ENCODE assay signal across 8 mouse cellular contexts in the genomic region with DNA sequence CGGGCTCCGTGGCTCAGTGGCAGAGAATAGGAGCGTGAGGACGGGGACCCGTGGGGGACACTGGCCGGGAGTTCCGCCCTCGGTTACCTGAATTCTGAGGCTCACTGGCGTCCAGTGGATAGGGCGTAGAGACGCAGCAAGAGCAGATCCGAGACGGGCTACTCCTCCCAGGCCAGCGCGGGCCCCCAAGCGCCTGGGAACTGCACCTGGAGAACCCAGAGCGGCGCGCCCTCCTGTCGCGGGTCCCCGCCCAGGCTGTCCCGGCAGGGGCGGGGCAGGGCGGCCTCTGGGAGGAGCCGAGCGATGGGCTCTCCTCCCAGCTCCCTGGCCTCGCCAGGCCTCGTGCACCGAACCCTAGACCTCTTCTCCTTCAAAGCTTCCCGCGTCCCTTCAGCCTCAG. TPM values are rescaled to one million over a fixed set of nuclear protein-coding genes. Genes with fewer than 3 reads are reported as not detected.
DNase-seq lines count a peak whose midpoint lies in the region; ATAC-seq and TF ChIP-seq lines count a peak whose summit lies in the region.

A gene (minus strand): TSS at position 257 of the 400 bp plus-strand sequence.

- ATAC-seq in lung, embryonic 16.5 days (ENCODE audit: low read depth) = peak; percentile 94

- H3K36me3 ChIP-seq in lung, embryonic 16.5 days (ENCODE audit: control insufficient read depth, insufficient read depth, low read length) = no peaks in the 10 kb centered on the region

- no peaks in the 10 kb centered on the region for H3K9me3 ChIP-seq in lung, embryonic 16.5 days (ENCODE audit: control insufficient read depth, low read length)

- DNase-seq in ES-CJ7 (ENCODE audit: low read depth, low spot score) = peak; percentile 26
- no peak for DNase-seq in gonadal fat pad, adult 2 months (ENCODE audit: low read depth)
- DNase-seq in kidney, adult 8-10 months = peak; percentile 83 to 84
- DNase-seq in ovary, postnatal 14 days (ENCODE audit: low spot score) = peak; percentile 37
- no peak for DNase-seq in cerebellum, adult 18-20 months
- no peak for DNase-seq in right cerebral cortex, postnatal 36 days (ENCODE audit: low spot score in 2 of 2)

- H3K4me2 ChIP-seq in lung, embryonic 16.5 days (ENCODE audit: low read depth, low read length) = peak within 1 kb of the TSS; percentile 69

- no peak for TF ChIP-seq POLR2A in bone marrow, adult 2 months (IDR thresholded peaks at IDR 0.05; ENCODE audit: borderline replicate concordance, control insufficient read depth, low read depth, low read length)

- peak within 1 kb of the TSS; percentile 25 for H3K9ac ChIP-seq in lung, embryonic 16.5 days (ENCODE audit: low read length)

- TF ChIP-seq CTCF in bone marrow, adult 2 months (IDR thresholded peaks at IDR 0.05; ENCODE audit: control insufficient read depth, insufficient read depth, low read length) = no peak

- H3K4me1 ChIP-seq in bone marrow, adult 2 months (ENCODE audit: control insufficient read depth, insufficient read depth, low read length) = peaks cover 2% of the 10 kb centered on the region; the same call in 1 of the 2 replicates
- 0 out of 2 replicates have a peak, but pooled peaks cover 2% of the 10 kb centered on the region for H3K4me1 ChIP-seq in lung, embryonic 16.5 days (replicated peaks; ENCODE audit: control insufficient read depth, insufficient read depth, low read length)

- peak within 1 kb of the TSS; percentile 0 for H3K4me3 ChIP-seq in bone marrow, adult 2 months (replicated peaks; ENCODE audit: control insufficient read depth, low read depth, low read length)
- peak within 1 kb of the TSS; percentile 45 for H3K4me3 ChIP-seq in lung, embryonic 16.5 days (ENCODE audit: low read length)

- no peak within 1 kb of the TSS for H3K27ac ChIP-seq in bone marrow, adult 2 months (ENCODE audit: control insufficient read depth, insufficient read depth, low read depth, low read length, poor library complexity)
- no peak within 1 kb of the TSS for H3K27ac ChIP-seq in lung, embryonic 16.5 days (ENCODE audit: low read length)

- H3K27me3 ChIP-seq in lung, embryonic 16.5 days (ENCODE audit: control insufficient read depth, insufficient read depth, low read depth, low read length) = peaks cover 3% of the 10 kb centered on the region; the same call in 1 of the 2 replicates

- 2% methylated on average over 32 of the region's 32 CpGs for WGBS in bone marrow, adult 2 months
- WGBS in lung, embryonic 16.5 days = under 1% methylated on average over 23 of the region's 32 CpGs

RNA-seq across cellular contexts. Expression of the gene that starts here (rescaled TPM):
- 0.36 TPM in 1 of 2 replicates, not detected in the other for polyA plus RNA-seq in bone marrow, adult 2 months (2011; ENCODE audit: insufficient read depth, insufficient read length, low replicate concordance, missing spikeins)
- 15.9 and 21.1 TPM in 2 replicates for polyA plus RNA-seq in gonadal fat pad, adult 2 months (2012; rRNA removed)
- polyA plus RNA-seq in lung, embryonic 16.5 days (2015; fragmentation: Nextera tagmentation; extraction: Ambion mirVana) = 5.1 and 7.2 TPM in 2 replicates

Comparison
In these comparisons a context has a peak if more than half of its experiments do, and no peak if none do; other contexts are left out.
1. DNase-seq: peak in ES-CJ7 (single experiment), kidney, adult 8-10 months (2 of 2) and ovary, postnatal 14 days (single experiment); none in gonadal fat pad, adult 2 months (single experiment), cerebellum, adult 18-20 months (0 of 2) and right cerebral cortex, postnatal 36 days (0 of 2).